Mouse (Mus musculus): ENCODE data around the gene Map6. TPM values are rescaled to one million over a fixed set of nuclear protein-coding genes. Genes with fewer than 3 reads are reported as not detected.

Gene Map6
- polyA plus RNA-seq, 1 experiment from 2014 or later: 0.06 TPM

DNA sequence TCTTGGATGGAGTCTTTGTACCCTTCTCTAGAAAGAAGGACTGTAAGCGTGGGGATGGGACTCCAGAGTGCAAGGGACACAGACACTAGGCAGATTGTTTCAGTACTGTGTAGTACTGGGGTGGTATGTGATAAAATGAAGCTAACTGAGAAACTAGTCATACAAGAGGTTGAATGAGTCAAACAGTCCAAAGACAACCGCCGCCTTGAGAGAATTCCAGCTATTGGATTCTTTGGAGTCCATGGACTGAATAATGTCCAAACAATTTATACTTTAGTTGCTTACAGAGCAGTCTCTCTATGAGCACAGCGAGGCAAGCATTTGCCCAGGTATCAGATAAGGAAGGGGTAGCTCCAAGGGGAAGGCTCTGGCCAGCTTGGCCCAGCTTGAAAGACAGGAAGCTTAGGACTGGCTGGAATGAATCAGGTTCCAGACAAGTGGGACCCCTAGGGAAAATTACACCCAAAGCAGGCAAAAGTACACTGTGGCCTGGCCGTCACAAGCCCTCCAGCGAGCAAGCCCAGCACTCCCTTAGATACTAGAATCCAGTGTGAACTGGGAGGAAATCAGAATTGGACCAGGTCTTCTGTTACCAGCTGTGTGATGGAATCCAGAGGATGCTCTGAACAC is 55.6 kb downstream of the Map6 start:
- Histone ChIP-seq H3K27me3 (ENCODE audit: insufficient read depth, low read length) (peaks cover 26% of the 10 kb centered on the region; the same call in 1 of the 2 replicates), H3K36me3 (replicated peaks; ENCODE audit: insufficient read depth, low read length) (no peaks in the 10 kb centered on the region), H3K4me1 (ENCODE audit: insufficient read depth) (no peaks in the 10 kb centered on the region), H3K4me3 (ENCODE audit: low read depth, low read length) (no peak overlapping the region), H3K9me3 (ENCODE audit: low read length) (no peaks in the 10 kb centered on the region), H3K9ac (replicated peaks) (no peak overlapping the region), H3K4me2 (ENCODE audit: low read depth, low read length) (no peak overlapping the region), H3K27ac (ENCODE audit: low read depth) (no peak overlapping the region)
- no peak for DNase-seq
- 77% methylated on average over 6 of the region's 6 CpGs for WGBS (ENCODE audit: insufficient replicate concordance)
- no peak for TF ChIP-seq CTCF (IDR thresholded peaks at IDR 0.05; ENCODE audit: low read depth)
- no peak for TF ChIP-seq EP300 (IDR thresholded peaks at IDR 0.05; ENCODE audit: low read depth)
- ATAC-seq: no peak

DNA sequence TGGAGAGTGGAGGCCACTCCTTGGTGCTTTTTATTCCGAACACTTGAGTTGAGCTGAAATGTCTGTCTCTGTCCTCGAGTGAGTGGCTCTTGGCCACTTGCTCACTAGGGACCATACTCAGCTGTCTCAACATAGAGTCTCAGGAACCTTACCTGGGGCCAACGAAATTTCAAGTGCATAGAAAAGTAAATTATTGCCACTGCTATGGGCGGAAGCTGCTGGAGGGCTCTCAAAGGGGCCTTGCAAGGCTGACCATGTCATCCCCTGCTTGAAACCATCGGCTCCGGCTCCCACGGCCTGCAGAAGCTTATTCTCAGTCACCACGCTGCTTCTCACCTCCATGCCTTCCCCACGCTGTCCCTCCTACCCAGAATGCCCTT is 56.1 kb downstream of the Map6 start:
- Histone ChIP-seq H3K9me3 (ENCODE audit: low read length) (no peaks in the 10 kb centered on the region), H3K4me1 (ENCODE audit: insufficient read depth) (no peaks in the 10 kb centered on the region), H3K27ac (ENCODE audit: low read depth) (no peak overlapping the region), H3K27me3 (ENCODE audit: insufficient read depth, low read length) (peaks cover 30% of the 10 kb centered on the region; the same call in 1 of the 2 replicates), H3K9ac (replicated peaks) (no peak overlapping the region), H3K4me3 (ENCODE audit: low read depth, low read length) (no peak overlapping the region), H3K36me3 (replicated peaks; ENCODE audit: insufficient read depth, low read length) (no peaks in the 10 kb centered on the region), H3K4me2 (ENCODE audit: low read depth, low read length) (no peak overlapping the region)
- TF ChIP-seq EP300 (IDR thresholded peaks at IDR 0.05; ENCODE audit: low read depth): no peak
- no peak for TF ChIP-seq CTCF (IDR thresholded peaks at IDR 0.05; ENCODE audit: low read depth)
- ATAC-seq: no peak
- DNase-seq: no peak
- 77% methylated on average over 9 of the region's 9 CpGs for WGBS (ENCODE audit: insufficient replicate concordance)

DNA sequence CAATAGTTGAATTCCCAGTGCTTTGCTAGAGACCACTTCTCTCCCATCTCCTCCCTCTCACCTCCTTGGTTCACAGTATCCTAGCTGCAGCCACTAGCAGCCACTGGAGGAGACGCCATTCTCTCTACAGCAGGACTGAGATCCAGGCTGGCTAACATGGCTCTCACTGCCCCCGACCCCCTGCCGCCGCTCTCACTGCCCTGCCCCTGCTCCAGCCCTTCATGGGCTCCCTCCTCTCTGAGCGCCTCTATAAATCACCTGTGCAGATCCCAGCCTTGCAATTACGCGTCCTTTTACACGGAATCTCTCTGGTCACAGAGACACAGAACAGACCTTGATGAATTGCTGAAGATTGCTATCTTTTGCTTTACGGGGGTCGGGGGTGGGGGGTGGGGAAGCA is 57.6 kb downstream of the Map6 start:
- WGBS (ENCODE audit: insufficient replicate concordance): 32% methylated on average over 10 of the region's 10 CpGs
- no peaks in the 10 kb centered on the region for H3K36me3 ChIP-seq (replicated peaks; ENCODE audit: insufficient read depth, low read length)
- H3K9ac ChIP-seq (replicated peaks): no peak overlapping the region
- peaks cover 30% of the 10 kb centered on the region; the same call in 1 of the 2 replicates for H3K27me3 ChIP-seq (ENCODE audit: insufficient read depth, low read length)
- no peak for DNase-seq
- H3K9me3 ChIP-seq (ENCODE audit: low read length): no peaks in the 10 kb centered on the region
- H3K4me2 ChIP-seq (ENCODE audit: low read depth, low read length): no peak overlapping the region
- no peak for TF ChIP-seq EP300 (IDR thresholded peaks at IDR 0.05; ENCODE audit: low read depth)
- no peak overlapping the region for H3K27ac ChIP-seq (ENCODE audit: low read depth)
- no peaks in the 10 kb centered on the region for H3K4me1 ChIP-seq (ENCODE audit: insufficient read depth)
- no peak for ATAC-seq
- H3K4me3 ChIP-seq (ENCODE audit: low read depth, low read length): no peak overlapping the region

DNA sequence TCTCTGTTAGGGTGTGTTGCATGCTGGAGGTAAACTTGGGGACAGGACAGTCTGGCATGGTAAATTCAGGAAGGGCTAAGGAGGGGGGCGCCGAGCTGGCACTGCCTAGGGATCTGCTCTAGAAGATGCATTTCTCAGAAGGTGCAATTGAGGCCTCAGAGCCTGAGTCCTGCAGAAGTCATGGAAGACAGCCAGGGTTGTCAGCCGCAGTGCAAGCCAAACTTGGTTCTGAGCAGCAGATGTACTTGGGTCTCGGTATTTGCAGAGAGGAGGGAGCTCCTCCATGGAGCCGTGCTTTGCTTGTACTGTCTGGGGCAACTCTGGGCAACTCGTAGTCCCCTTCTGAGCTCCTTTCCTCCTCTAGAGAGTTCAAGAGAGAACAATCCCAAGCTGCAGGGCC is 58.9 kb downstream of the Map6 start:
- ATAC-seq (no peak), DNase-seq (no peak)
- TF ChIP-seq CTCF (IDR thresholded peaks at IDR 0.05; ENCODE audit: low read depth) (no peak), EP300 (IDR thresholded peaks at IDR 0.05; ENCODE audit: low read depth) (no peak)
- 54% methylated on average over 6 of the region's 6 CpGs for WGBS (ENCODE audit: insufficient replicate concordance)
- no peak overlapping the region for H3K9ac ChIP-seq (replicated peaks)
- H3K4me1 ChIP-seq (ENCODE audit: insufficient read depth): no peaks in the 10 kb centered on the region
- H3K4me2 ChIP-seq (ENCODE audit: low read depth, low read length): no peak overlapping the region
- no peaks in the 10 kb centered on the region for H3K9me3 ChIP-seq (ENCODE audit: low read length)
- no peak overlapping the region for H3K27ac ChIP-seq (ENCODE audit: low read depth)
- H3K36me3 ChIP-seq (replicated peaks; ENCODE audit: insufficient read depth, low read length): no peaks in the 10 kb centered on the region
- H3K4me3 ChIP-seq (ENCODE audit: low read depth, low read length): no peak overlapping the region
- peaks cover 32% of the 10 kb centered on the region; the same call in 1 of the 2 replicates for H3K27me3 ChIP-seq (ENCODE audit: insufficient read depth, low read length)

DNA sequence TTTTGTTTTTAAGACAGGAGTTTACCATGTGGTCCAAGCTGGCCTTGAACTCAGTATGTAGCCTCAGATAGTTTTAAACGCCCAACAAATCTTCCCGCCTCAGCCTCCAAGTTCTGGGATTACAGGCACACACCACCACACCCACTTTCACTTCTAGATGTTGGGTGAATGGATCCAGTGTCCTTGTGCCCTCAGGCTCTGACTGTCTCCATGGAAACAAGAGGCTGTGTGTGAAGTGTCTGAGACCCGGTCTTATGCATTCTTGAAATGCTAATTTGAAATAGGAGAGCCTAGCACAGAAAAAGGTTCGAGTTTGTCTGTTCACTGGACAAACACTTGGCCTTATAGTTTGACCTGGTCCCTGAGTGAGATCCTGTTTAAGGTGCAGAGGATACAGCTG is 61.6 kb downstream of the Map6 start:
- WGBS (ENCODE audit: insufficient replicate concordance): 69% methylated on average over 4 of the region's 4 CpGs
- ATAC-seq (no peak), DNase-seq (no peak)
- TF ChIP-seq CTCF (IDR thresholded peaks at IDR 0.05; ENCODE audit: low read depth) (no peak), EP300 (IDR thresholded peaks at IDR 0.05; ENCODE audit: low read depth) (no peak)
- Histone ChIP-seq H3K9ac (replicated peaks) (no peak overlapping the region), H3K4me2 (ENCODE audit: low read depth, low read length) (no peak overlapping the region), H3K4me3 (ENCODE audit: low read depth, low read length) (no peak overlapping the region), H3K36me3 (replicated peaks; ENCODE audit: insufficient read depth, low read length) (no peaks in the 10 kb centered on the region), H3K27me3 (ENCODE audit: insufficient read depth, low read length) (peaks cover 29% of the 10 kb centered on the region; the same call in 1 of the 2 replicates), H3K27ac (ENCODE audit: low read depth) (no peak overlapping the region), H3K9me3 (ENCODE audit: low read length) (no peaks in the 10 kb centered on the region), H3K4me1 (ENCODE audit: insufficient read depth) (no peaks in the 10 kb centered on the region)

- H3K4me2 ChIP-seq (ENCODE audit: low read depth, low read length): no peak overlapping the region
- H3K4me3 ChIP-seq (ENCODE audit: low read depth, low read length): no peak overlapping the region
- no peak overlapping the region for H3K27ac ChIP-seq (ENCODE audit: low read depth)
- DNase-seq: no peak
- H3K27me3 ChIP-seq (ENCODE audit: insufficient read depth, low read length): peaks cover 23% of the 10 kb centered on the region; the same call in 1 of the 2 replicates
- no peak for ATAC-seq
- TF ChIP-seq CTCF (IDR thresholded peaks at IDR 0.05; ENCODE audit: low read depth) (no peak), EP300 (IDR thresholded peaks at IDR 0.05; ENCODE audit: low read depth) (no peak)
- no peaks in the 10 kb centered on the region for H3K36me3 ChIP-seq (replicated peaks; ENCODE audit: insufficient read depth, low read length)
- 73% methylated on average over 5 of the region's 5 CpGs for WGBS (ENCODE audit: insufficient replicate concordance)
- no peak overlapping the region for H3K9ac ChIP-seq (replicated peaks)
- no peaks in the 10 kb centered on the region for H3K4me1 ChIP-seq (ENCODE audit: insufficient read depth)
- H3K9me3 ChIP-seq (ENCODE audit: low read length): no peaks in the 10 kb centered on the region
Measured at GRCm38 (mm10) chr7:99330012-99330411, 62.8 kb downstream of the Map6 start.
